Mouse (Mus musculus): ENCODE measurements around the gene Aurkc. TPM values are rescaled to one million over a fixed set of nuclear protein-coding genes. Genes with fewer than 3 reads are reported as not detected.
"Not testable (repeated sequence)": the region's sequence is repeated elsewhere in the genome, so short reads cannot be mapped to it uniquely, and the experiment has no call there.

Gene Aurkc
- polyA plus RNA-seq (2016; fragmentation: Nextera tagmentation; extraction: Ambion mirVana) = 0.54 TPM in 1 of 2 replicates, not detected in the other

- H3K27ac ChIP-seq; H3K4me3 ChIP-seq; ATAC-seq (ENCODE audit: low FRiP score); H3K9me3 ChIP-seq (replicated peaks); H3K4me2 ChIP-seq (replicated peaks); H3K9ac ChIP-seq; H3K36me3 ChIP-seq; H3K4me1 ChIP-seq; H3K27me3 ChIP-seq: not testable (repeated sequence)
- WGBS = 84% methylated on average over 11 of the region's 11 CpGs
These were observed at the start of gene Aurkc for GRCm38 (mm10) chr7:6995251-6995650. Aurkc (plus strand) TSS chr7:6995300.

DNA sequence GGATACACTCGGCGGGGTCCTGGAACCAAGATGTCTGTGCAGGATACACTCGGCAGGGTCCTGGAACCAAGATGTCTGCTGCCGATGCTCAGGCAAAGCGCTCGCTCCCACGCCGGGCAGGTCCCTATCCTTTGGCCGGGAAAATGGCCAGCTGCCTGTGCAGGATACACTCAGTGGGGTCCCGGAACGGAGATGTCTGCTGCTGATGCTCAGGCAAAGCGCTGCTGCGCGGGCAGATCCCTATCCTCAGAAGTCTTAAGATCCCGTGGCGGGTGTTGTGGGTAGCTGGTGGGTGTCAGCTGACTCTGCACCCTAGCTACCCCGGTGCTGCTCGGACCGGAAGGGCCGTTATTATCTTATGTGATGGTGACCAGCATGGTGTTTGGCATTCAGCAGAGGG, 47.0 kb upstream of the Aurkc start:
- ATAC-seq (ENCODE audit: low FRiP score); H3K4me1 ChIP-seq; H3K27ac ChIP-seq; H3K9ac ChIP-seq; H3K27me3 ChIP-seq; H3K4me3 ChIP-seq; H3K36me3 ChIP-seq; H3K4me2 ChIP-seq (replicated peaks); H3K9me3 ChIP-seq (replicated peaks): not testable (repeated sequence)
- WGBS = 94% methylated on average over 20 of the region's 20 CpGs

- H3K27ac ChIP-seq = no peak overlapping the region
- H3K36me3 ChIP-seq = no peaks in the 10 kb centered on the region
- H3K9ac ChIP-seq = no peak overlapping the region
- WGBS = 85% methylated on average over 4 of the region's 4 CpGs
- no peaks in the 10 kb centered on the region for H3K27me3 ChIP-seq
- ATAC-seq (ENCODE audit: low FRiP score) = no peak
- no peaks in the 10 kb centered on the region; the same call in 1 of the 2 replicates for H3K9me3 ChIP-seq (replicated peaks)
- H3K4me2 ChIP-seq (replicated peaks) = no peak overlapping the region
- H3K4me1 ChIP-seq = no peaks in the 10 kb centered on the region
- no peak overlapping the region for H3K4me3 ChIP-seq
These were observed 38.5 kb upstream of the Aurkc start for GRCm38 (mm10) chr7:6956576-6956975.

- 96% methylated on average over 1 of the region's 1 CpGs for WGBS
- Histone ChIP-seq H3K9ac (no peak overlapping the region), H3K27me3 (no peaks in the 10 kb centered on the region)
These were observed 36.5 kb upstream of the Aurkc start for GRCm38 (mm10) chr7:6958574-6958973.

DNA sequence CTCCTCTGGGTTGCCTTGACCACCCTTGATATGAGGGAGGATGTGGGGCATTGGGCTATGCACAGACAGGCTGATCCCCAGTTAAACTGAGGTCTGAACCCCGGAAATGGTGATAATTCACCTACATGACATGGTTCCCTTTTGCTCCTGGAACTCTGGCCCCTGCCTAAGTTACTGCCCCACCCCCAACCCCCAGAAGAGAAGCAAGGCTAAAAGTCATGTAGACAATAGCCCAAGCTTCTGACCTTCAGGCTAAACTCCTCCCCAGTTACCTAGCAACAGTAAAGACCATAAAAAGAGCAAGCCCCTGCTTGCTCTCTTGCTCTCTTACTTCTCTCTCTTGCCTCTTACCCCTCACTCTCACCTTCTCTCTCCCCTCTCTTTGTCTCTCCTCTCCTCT, 21.5 kb upstream of the Aurkc start:
- H3K4me1 ChIP-seq = no peaks in the 10 kb centered on the region
- no peak overlapping the region for H3K4me3 ChIP-seq
- H3K9me3 ChIP-seq (replicated peaks) = no peaks in the 10 kb centered on the region
- no peaks in the 10 kb centered on the region for H3K36me3 ChIP-seq
- H3K9ac ChIP-seq = no peak overlapping the region
- H3K27me3 ChIP-seq = no peaks in the 10 kb centered on the region
- no peak overlapping the region for H3K27ac ChIP-seq
- WGBS = 86% methylated on average over 1 of the region's 1 CpGs
- ATAC-seq (ENCODE audit: low FRiP score) = no peak
- H3K4me2 ChIP-seq (replicated peaks) = no peak overlapping the region

More at GRCm38 (mm10) chr7:6958574-6958973, 36.5 kb upstream of the Aurkc start:
- Histone ChIP-seq H3K36me3 (no peaks in the 10 kb centered on the region), H3K4me1 (no peaks in the 10 kb centered on the region), H3K4me3 (no peak overlapping the region), H3K4me2 (replicated peaks) (no peak overlapping the region), H3K9me3 (replicated peaks) (no peaks in the 10 kb centered on the region; the same call in 1 of the 2 replicates), H3K27ac (no peak overlapping the region)
- no peak for ATAC-seq (ENCODE audit: low FRiP score)

DNA sequence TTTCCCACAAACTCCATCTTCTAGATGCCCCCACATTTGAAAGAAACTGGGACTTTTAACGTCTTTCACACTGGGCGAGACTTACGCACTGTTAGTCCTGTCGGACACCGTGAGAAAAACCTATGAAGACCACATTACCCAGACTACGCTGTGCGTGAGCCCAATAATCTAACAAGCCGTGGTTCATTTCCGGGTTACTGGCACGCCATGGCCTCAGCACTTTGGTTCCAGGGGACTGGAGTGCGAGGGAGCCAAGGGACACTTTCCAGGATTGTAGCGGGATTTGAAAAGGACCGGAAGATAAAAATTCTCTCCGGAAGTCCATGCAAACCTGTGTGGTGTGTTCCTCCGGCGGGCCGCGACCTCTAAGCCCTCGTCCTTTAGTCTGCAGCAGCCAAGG, 18.2 kb upstream of the Aurkc start:
- H3K4me1 ChIP-seq = no peaks in the 10 kb centered on the region
- no peaks in the 10 kb centered on the region for H3K36me3 ChIP-seq
- no peaks in the 10 kb centered on the region for H3K9me3 ChIP-seq (replicated peaks)
- no peak overlapping the region for H3K4me3 ChIP-seq
- 90% methylated on average over 19 of the region's 19 CpGs for WGBS
- H3K27ac ChIP-seq = no peak overlapping the region
- H3K9ac ChIP-seq = no peak overlapping the region
- H3K4me2 ChIP-seq (replicated peaks) = no peak overlapping the region
- no peaks in the 10 kb centered on the region for H3K27me3 ChIP-seq
- no peak for ATAC-seq (ENCODE audit: low FRiP score)

- 62% methylated on average over 3 of the region's 3 CpGs for WGBS
- ATAC-seq (ENCODE audit: low FRiP score) = not testable (repeated sequence)
These were observed 3.8 kb downstream of the Aurkc start for GRCm38 (mm10) chr7:6998914-6999313.

DNA sequence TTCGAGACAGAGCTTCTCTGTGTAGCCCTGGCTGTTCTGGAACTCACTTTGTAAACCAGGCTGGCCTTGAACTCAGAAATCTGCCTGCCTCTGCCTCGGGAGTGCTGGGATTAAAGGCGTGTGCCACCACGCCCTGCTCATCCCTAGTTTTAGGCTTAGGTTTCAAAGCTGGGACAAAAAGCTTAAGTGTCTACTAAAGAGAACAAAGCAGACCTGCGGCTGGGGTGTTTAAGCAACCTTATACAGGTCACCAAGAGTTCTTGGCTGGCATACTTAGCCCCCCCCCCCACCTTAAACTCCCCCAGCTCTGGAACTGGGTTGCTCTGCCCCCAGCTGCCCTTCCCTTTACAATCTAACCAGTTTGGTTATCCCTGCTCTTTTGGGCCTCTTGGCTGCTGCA, 10.3 kb downstream of the Aurkc start:
- not testable (repeated sequence) for H3K4me2 ChIP-seq (replicated peaks); H3K4me1 ChIP-seq; H3K36me3 ChIP-seq; ATAC-seq (ENCODE audit: low FRiP score); H3K4me3 ChIP-seq; H3K27me3 ChIP-seq; H3K9ac ChIP-seq; H3K27ac ChIP-seq; H3K9me3 ChIP-seq (replicated peaks)
- 72% methylated on average over 5 of the region's 5 CpGs for WGBS

More at GRCm38 (mm10) chr7:6998914-6999313, 3.8 kb downstream of the Aurkc start:
- H3K36me3 ChIP-seq; H3K4me1 ChIP-seq; H3K4me3 ChIP-seq; H3K27ac ChIP-seq; H3K9me3 ChIP-seq (replicated peaks); H3K4me2 ChIP-seq (replicated peaks); H3K9ac ChIP-seq; H3K27me3 ChIP-seq: not testable (repeated sequence)

DNA sequence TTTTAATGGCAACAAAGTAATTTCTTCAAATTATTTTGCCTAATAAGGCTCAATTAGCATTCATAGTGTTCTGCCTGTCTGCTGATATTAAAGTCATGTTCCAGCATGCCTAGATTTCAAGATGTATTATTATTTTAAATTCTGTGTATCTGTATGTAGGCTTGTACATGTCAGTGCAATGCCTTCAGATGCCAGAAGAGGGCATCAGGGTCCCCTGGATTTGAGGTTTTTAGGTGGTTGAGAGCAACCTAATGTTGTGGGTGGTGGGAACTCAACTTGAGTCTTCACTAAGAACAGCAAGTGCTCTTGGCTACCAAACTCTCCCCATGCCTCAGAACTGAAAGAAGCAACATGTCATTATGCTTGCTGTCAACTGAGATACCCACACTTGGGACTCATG, 32.3 kb downstream of the Aurkc start:
- Histone ChIP-seq H3K9ac (no peak overlapping the region), H3K27ac (no peak overlapping the region), H3K27me3 (no peaks in the 10 kb centered on the region), H3K36me3 (no peaks in the 10 kb centered on the region), H3K4me3 (no peak overlapping the region), H3K9me3 (replicated peaks) (peaks cover 5% of the 10 kb centered on the region; the same call in 1 of the 2 replicates), H3K4me1 (no peaks in the 10 kb centered on the region), H3K4me2 (replicated peaks) (no peak overlapping the region)
- no peak for ATAC-seq (ENCODE audit: low FRiP score)

DNA sequence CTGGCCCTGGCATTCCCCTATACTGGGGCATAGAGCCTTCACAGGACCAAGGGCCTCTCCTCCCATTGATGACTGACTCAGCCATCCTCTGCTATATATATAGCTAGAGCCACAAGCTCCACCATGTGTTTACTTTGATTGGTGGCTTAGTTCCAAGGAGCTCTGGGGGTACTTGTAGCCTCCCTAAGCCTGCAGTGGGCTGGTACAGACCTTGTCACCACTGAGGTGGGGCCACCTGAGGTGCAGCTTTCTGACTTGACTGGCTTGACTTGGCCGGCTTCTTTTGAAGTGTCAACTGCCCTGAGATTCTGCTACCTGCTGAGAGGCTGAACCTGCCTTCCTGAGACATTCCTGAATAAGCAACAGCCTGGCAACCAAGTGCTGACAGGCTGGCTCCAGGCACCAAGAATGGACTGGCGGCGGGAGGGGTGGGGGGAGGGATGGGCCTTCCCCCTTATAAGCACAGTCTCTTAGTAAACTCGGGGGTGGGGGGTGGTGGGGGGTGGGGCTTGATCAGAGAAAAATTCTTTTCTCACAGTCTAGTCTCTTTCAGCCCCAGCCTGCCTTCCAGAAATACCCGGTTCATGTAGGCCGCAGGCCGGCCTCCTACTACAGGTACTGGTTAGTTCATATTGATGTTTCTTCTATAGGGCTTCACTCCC, 54.7 kb downstream of the Aurkc start:
- 47% methylated on average over 7 of the region's 7 CpGs for WGBS

More for the DNA sequence above, 54.7 kb downstream of the Aurkc start:
- not testable (repeated sequence) for H3K9me3 ChIP-seq (replicated peaks); H3K27me3 ChIP-seq; H3K4me3 ChIP-seq; H3K4me1 ChIP-seq; H3K36me3 ChIP-seq; ATAC-seq (ENCODE audit: low FRiP score); H3K9ac ChIP-seq; H3K4me2 ChIP-seq (replicated peaks); H3K27ac ChIP-seq

Other genes starting within 250 kb of the Aurkc start
- 18.0 and 19.2 TPM in 2 replicates for gene Zfp954, start 126.2 kb downstream of the Aurkc start, polyA plus RNA-seq (2016; fragmentation: Nextera tagmentation; extraction: Ambion mirVana)
- gene Zfp773, start 141.5 kb downstream of the Aurkc start, polyA plus RNA-seq (2016; fragmentation: Nextera tagmentation; extraction: Ambion mirVana) = 10.7 and 11.1 TPM in 2 replicates
- gene Zfp418, start 176.0 kb downstream of the Aurkc start, polyA plus RNA-seq (2016; fragmentation: Nextera tagmentation; extraction: Ambion mirVana) = 3.5 and 3.7 TPM in 2 replicates
- 9.2 TPM in 2 replicates for gene Zfp772, start 214.7 kb downstream of the Aurkc start, polyA plus RNA-seq (2016; fragmentation: Nextera tagmentation; extraction: Ambion mirVana)

Data from hindbrain, embryonic 12.5 days (tissue).